Mouse (Mus musculus): ENCODE results near the gene Gm45713. TPM values are rescaled to one million over a fixed set of nuclear protein-coding genes. Genes with fewer than 3 reads are reported as not detected.
A peak's percentile ranks its signal among the peaks of the same experiment; 100 is the strongest.

Gm45713 gene
- total RNA-seq, 2 experiments from 2014 or later, result 0.50 TPM; not detected in 1

GRCm38 (mm10) chr7:45079856-45080255 lies 56.2 kb downstream of the Gm45713 start:
- peak; percentile 93 for DNase-seq

GRCm38 (mm10) chr7:45078513-45078912 lies 57.5 kb downstream of the Gm45713 start:
- intact Hi-C loops (cut with DNase I), result no loop called here
- peak; percentile 76 for DNase-seq

More at GRCm38 (mm10) chr7:45079856-45080255, 56.2 kb downstream of the Gm45713 start:
- intact Hi-C loops (cut with DNase I), result no loop called here

- intact Hi-C loops (cut with DNase I), result no loop called here
- no peak for DNase-seq
Observed at GRCm38 (mm10) chr7:45077829-45078228, 58.2 kb downstream of the Gm45713 start.

GRCm38 (mm10) chr7:45077322-45077721 lies 58.7 kb downstream of the Gm45713 start:
- intact Hi-C loops (cut with DNase I), result no loop called here
- DNase-seq, result no peak

- intact Hi-C loops (cut with DNase I), result no loop called here
- no peak for DNase-seq
Observed at GRCm38 (mm10) chr7:45076501-45076900, 59.5 kb downstream of the Gm45713 start.

Small RNA genes within 50 kb of the gene (microRNA-seq; reads per million reads assigned to microRNA genes)
- 425 reads per million, percentile 66 among the genes with 10 or more reads in this experiment for gene Mir150
- 34.6 reads per million, percentile 41 among the genes with 10 or more reads in this experiment for gene Mir5121
- not detected for gene Mir7055

Other genes with a start within 250 kb of the Gm45713 start
- gene Med25, start 243.5 kb downstream of the Gm45713 start, total RNA-seq (2021), result 100 to 1,000 TPM; 117 to 122 TPM
- gene Fuz, start 240.2 kb downstream of the Gm45713 start, total RNA-seq (2021), result 10 to 100 TPM; 10.5 to 13.1 TPM
- gene Ap2a1, start 206.7 kb downstream of the Gm45713 start, total RNA-seq (2021), result 100 to 1,000 TPM; 232 to 258 TPM
- gene Tsks, start 193.0 kb downstream of the Gm45713 start, total RNA-seq (2021), result not detected
- 10 to 100 TPM; 59.7 to 68.8 TPM for gene Cpt1c, start 161.4 kb downstream of the Gm45713 start, total RNA-seq (2021)
- gene Prmt1, start 149.7 kb downstream of the Gm45713 start, total RNA-seq (2021), result 100 to 1,000 TPM; 485 to 487 TPM
- 10 to 100 TPM; 34.8 to 37.9 TPM for gene Irf3, start 138.6 kb downstream of the Gm45713 start, total RNA-seq (2021)
- 1 to 10 TPM; 4.4 to 4.7 TPM for gene Bcl2l12, start 137.5 kb downstream of the Gm45713 start, total RNA-seq (2021)
- 100 to 1,000 TPM; 154 TPM for gene Scaf1, start 119.9 kb downstream of the Gm45713 start, total RNA-seq (2021)
- gene Rras, start 118.3 kb downstream of the Gm45713 start, total RNA-seq (2021), result 1 to 10 TPM; 6.9 to 7.2 TPM
- gene Prr12, start 83.3 kb downstream of the Gm45713 start, total RNA-seq (2021), result 10 to 100 TPM; 77.9 to 80.6 TPM
- gene Nosip, start 73.8 kb downstream of the Gm45713 start, total RNA-seq (2021), result 10 to 100 TPM; 44.8 to 47.6 TPM
- gene Prrg2, start 73.6 kb downstream of the Gm45713 start, total RNA-seq (2021), result 1 to 10 TPM; 6.2 to 7.2 TPM
- 10 to 100 TPM; 13.0 to 16.7 TPM for gene Rcn3, start 44.0 kb downstream of the Gm45713 start, total RNA-seq (2021)
- 10 to 100 TPM; 17.7 to 18.3 TPM for gene Fcgrt, start 32.4 kb downstream of the Gm45713 start, total RNA-seq (2021)
- 100 to 1,000 TPM; 707 to 729 TPM for gene Rps11, start 11.8 kb downstream of the Gm45713 start, total RNA-seq (2021)
- 1,000 to 10,000 TPM in 1 of 2 experiments, 100 to 1,000 TPM in 1; 958 to 1,083 TPM for gene Rpl13a, start 7.5 kb downstream of the Gm45713 start, total RNA-seq (2021)
- 1 to 10 TPM; 2.8 to 3.0 TPM for gene Flt3l, start 201 bp upstream of the Gm45713 start, total RNA-seq (2021)
- gene Pih1d1, start 18.1 kb upstream of the Gm45713 start, total RNA-seq (2021), result 100 to 1,000 TPM; 100 to 101 TPM
- 10 to 100 TPM; 16.7 to 16.9 TPM for gene Aldh16a1, start 18.4 kb upstream of the Gm45713 start, total RNA-seq (2021)
- 100 to 1,000 TPM; 267 to 292 TPM for gene Slc17a7, start 27.7 kb upstream of the Gm45713 start, total RNA-seq (2021)
- under 1 TPM in 1 of 2 experiments, not detected in 1; 0.38 TPM for gene Gfy, start 43.3 kb upstream of the Gm45713 start, total RNA-seq (2021)
- not detected for gene Pth2, start 44.8 kb upstream of the Gm45713 start, total RNA-seq (2021)
- gene Ccdc155, start 68.7 kb upstream of the Gm45713 start, total RNA-seq (2021), result 1 to 10 TPM; 1.1 to 1.9 TPM
- gene Dkkl1, start 75.9 kb upstream of the Gm45713 start, total RNA-seq (2021), result 10 to 100 TPM; 14.5 to 18.3 TPM
- 10 to 100 TPM; 15.1 to 17.6 TPM for gene Tead2, start 79.5 kb upstream of the Gm45713 start, total RNA-seq (2021)
- gene Cd37, start 102.9 kb upstream of the Gm45713 start, total RNA-seq (2021), result 1 to 10 TPM; 2.5 to 2.6 TPM
- gene Slc6a16, start 104.9 kb upstream of the Gm45713 start, total RNA-seq (2021), result 1 to 10 TPM; 1.2 to 1.8 TPM
- not detected for gene Slc6a21, start 141.3 kb upstream of the Gm45713 start, total RNA-seq (2021)
- 10 to 100 TPM; 32.1 to 33.8 TPM for gene Trpm4, start 197.5 kb upstream of the Gm45713 start, total RNA-seq (2021)
- gene Hrc, start 199.1 kb upstream of the Gm45713 start, total RNA-seq (2021), result under 1 TPM; 0.36 to 0.38 TPM
- gene Ppfia3, start 230.8 kb upstream of the Gm45713 start, total RNA-seq (2021), result 100 to 1,000 TPM; 106 to 108 TPM
- gene Lin7b, start 234.4 kb upstream of the Gm45713 start, total RNA-seq (2021), result 10 to 100 TPM; 60.4 to 68.3 TPM